Mouse (Mus musculus): ENCODE measurements at regions not wholly inside any gene's neighbourhood (a gene's known extent, or its start where the extent isn't known, plus 50 kb on each side); places are given as distances from the start of the nearest gene placed in this dataset.
"Not testable (repeated sequence)": the region's sequence is repeated elsewhere in the genome, so short reads cannot be mapped to it uniquely, and the experiment has no call there.

- not testable (repeated sequence) for H3K4me2 ChIP-seq (replicated peaks); DNase-seq (ENCODE audit: low spot score); H3K9ac ChIP-seq; H3K4me3 ChIP-seq (replicated peaks; ENCODE audit: low read length); H3K36me3 ChIP-seq (replicated peaks; ENCODE audit: control insufficient read depth, insufficient read depth); H3K27me3 ChIP-seq (ENCODE audit: control insufficient read depth, insufficient read depth, low read length); H3K9me3 ChIP-seq (ENCODE audit: control insufficient read depth, low read length); H3K27ac ChIP-seq; H3K4me1 ChIP-seq (replicated peaks; ENCODE audit: control insufficient read depth, insufficient read depth, low read length); ATAC-seq (ENCODE audit: low FRiP score)
- WGBS, result 60% methylated on average over 1 of the region's 1 CpGs
Measured at GRCm38 (mm10) chr14:53301110-53301509, 805.6 kb upstream of the Olfr1507 start.

- H3K4me2 ChIP-seq (replicated peaks); DNase-seq (ENCODE audit: low spot score); H3K9ac ChIP-seq; H3K4me1 ChIP-seq (replicated peaks; ENCODE audit: control insufficient read depth, insufficient read depth, low read length); H3K9me3 ChIP-seq (ENCODE audit: control insufficient read depth, low read length); H3K4me3 ChIP-seq (replicated peaks; ENCODE audit: low read length); H3K27me3 ChIP-seq (ENCODE audit: control insufficient read depth, insufficient read depth, low read length); ATAC-seq (ENCODE audit: low FRiP score); H3K36me3 ChIP-seq (replicated peaks; ENCODE audit: control insufficient read depth, insufficient read depth); H3K27ac ChIP-seq: not testable (repeated sequence)
- WGBS, result no CpG with 5 or more reads among the region's 5 CpGs
Measured at GRCm38 (mm10) chr14:53299735-53300134, 804.2 kb upstream of the Olfr1507 start.

GRCm38 (mm10) chr14:53283350-53284141 lies 788.0 kb upstream of the Olfr1507 start:
- H3K27ac ChIP-seq; H3K9me3 ChIP-seq (ENCODE audit: control insufficient read depth, low read length); H3K36me3 ChIP-seq (replicated peaks; ENCODE audit: control insufficient read depth, insufficient read depth); H3K4me2 ChIP-seq (replicated peaks); H3K9ac ChIP-seq; H3K4me1 ChIP-seq (replicated peaks; ENCODE audit: control insufficient read depth, insufficient read depth, low read length); DNase-seq (ENCODE audit: low spot score); H3K27me3 ChIP-seq (ENCODE audit: control insufficient read depth, insufficient read depth, low read length); H3K4me3 ChIP-seq (replicated peaks; ENCODE audit: low read length): not testable (repeated sequence)
- no CpG with 5 or more reads among the region's 12 CpGs for WGBS
- ATAC-seq (ENCODE audit: low FRiP score), result peak; percentile 86

GRCm38 (mm10) chr14:53273218-53273617 lies 777.7 kb upstream of the Olfr1507 start:
- not testable (repeated sequence) for H3K36me3 ChIP-seq (replicated peaks; ENCODE audit: control insufficient read depth, insufficient read depth); H3K4me2 ChIP-seq (replicated peaks); DNase-seq (ENCODE audit: low spot score); H3K4me1 ChIP-seq (replicated peaks; ENCODE audit: control insufficient read depth, insufficient read depth, low read length); H3K9me3 ChIP-seq (ENCODE audit: control insufficient read depth, low read length); H3K27ac ChIP-seq; ATAC-seq (ENCODE audit: low FRiP score); H3K9ac ChIP-seq; H3K27me3 ChIP-seq (ENCODE audit: control insufficient read depth, insufficient read depth, low read length); H3K4me3 ChIP-seq (replicated peaks; ENCODE audit: low read length)
- 76% methylated on average over 3 of the region's 4 CpGs for WGBS

GRCm38 (mm10) chr14:53267693-53268092 lies 772.1 kb upstream of the Olfr1507 start:
- H3K9ac ChIP-seq; H3K27me3 ChIP-seq (ENCODE audit: control insufficient read depth, insufficient read depth, low read length); H3K4me3 ChIP-seq (replicated peaks; ENCODE audit: low read length); H3K27ac ChIP-seq; H3K4me1 ChIP-seq (replicated peaks; ENCODE audit: control insufficient read depth, insufficient read depth, low read length); DNase-seq (ENCODE audit: low spot score); H3K9me3 ChIP-seq (ENCODE audit: control insufficient read depth, low read length); H3K36me3 ChIP-seq (replicated peaks; ENCODE audit: control insufficient read depth, insufficient read depth); ATAC-seq (ENCODE audit: low FRiP score); H3K4me2 ChIP-seq (replicated peaks): not testable (repeated sequence)
- 100% methylated on average over 2 of the region's 2 CpGs for WGBS

GRCm38 (mm10) chr14:53255962-53256361 lies 760.4 kb upstream of the Olfr1507 start:
- not testable (repeated sequence) for H3K4me3 ChIP-seq (replicated peaks; ENCODE audit: low read length); H3K4me1 ChIP-seq (replicated peaks; ENCODE audit: control insufficient read depth, insufficient read depth, low read length); H3K4me2 ChIP-seq (replicated peaks); DNase-seq (ENCODE audit: low spot score); H3K9me3 ChIP-seq (ENCODE audit: control insufficient read depth, low read length); H3K27me3 ChIP-seq (ENCODE audit: control insufficient read depth, insufficient read depth, low read length); H3K27ac ChIP-seq; ATAC-seq (ENCODE audit: low FRiP score); H3K9ac ChIP-seq; H3K36me3 ChIP-seq (replicated peaks; ENCODE audit: control insufficient read depth, insufficient read depth)
- no CpG with 5 or more reads among the region's 3 CpGs for WGBS

- not testable (repeated sequence) for H3K27me3 ChIP-seq (ENCODE audit: control insufficient read depth, insufficient read depth, low read length); H3K9me3 ChIP-seq (ENCODE audit: control insufficient read depth, low read length); H3K4me1 ChIP-seq (replicated peaks; ENCODE audit: control insufficient read depth, insufficient read depth, low read length); H3K9ac ChIP-seq; H3K4me2 ChIP-seq (replicated peaks); DNase-seq (ENCODE audit: low spot score); ATAC-seq (ENCODE audit: low FRiP score); H3K36me3 ChIP-seq (replicated peaks; ENCODE audit: control insufficient read depth, insufficient read depth); H3K27ac ChIP-seq; H3K4me3 ChIP-seq (replicated peaks; ENCODE audit: low read length)
Measured at GRCm38 (mm10) chr14:53253470-53253869, 757.9 kb upstream of the Olfr1507 start.

- WGBS, result no CpG with 5 or more reads among the region's 6 CpGs
- not testable (repeated sequence) for ATAC-seq (ENCODE audit: low FRiP score); H3K36me3 ChIP-seq (replicated peaks; ENCODE audit: control insufficient read depth, insufficient read depth); H3K9me3 ChIP-seq (ENCODE audit: control insufficient read depth, low read length); DNase-seq (ENCODE audit: low spot score); H3K9ac ChIP-seq; H3K27me3 ChIP-seq (ENCODE audit: control insufficient read depth, insufficient read depth, low read length); H3K27ac ChIP-seq; H3K4me3 ChIP-seq (replicated peaks; ENCODE audit: low read length); H3K4me1 ChIP-seq (replicated peaks; ENCODE audit: control insufficient read depth, insufficient read depth, low read length); H3K4me2 ChIP-seq (replicated peaks)
Measured at GRCm38 (mm10) chr14:53231142-53231541, 735.6 kb upstream of the Olfr1507 start.

GRCm38 (mm10) chr14:53224789-53225188 lies 729.2 kb upstream of the Olfr1507 start:
- not testable (repeated sequence) for H3K36me3 ChIP-seq (replicated peaks; ENCODE audit: control insufficient read depth, insufficient read depth); H3K9ac ChIP-seq; H3K4me1 ChIP-seq (replicated peaks; ENCODE audit: control insufficient read depth, insufficient read depth, low read length); H3K4me3 ChIP-seq (replicated peaks; ENCODE audit: low read length); H3K4me2 ChIP-seq (replicated peaks); DNase-seq (ENCODE audit: low spot score); ATAC-seq (ENCODE audit: low FRiP score); H3K9me3 ChIP-seq (ENCODE audit: control insufficient read depth, low read length); H3K27ac ChIP-seq; H3K27me3 ChIP-seq (ENCODE audit: control insufficient read depth, insufficient read depth, low read length)
- WGBS, result no CpG with 5 or more reads among the region's 1 CpGs

GRCm38 (mm10) chr14:53210554-53210953 lies 715.0 kb upstream of the Olfr1507 start:
- not testable (repeated sequence) for DNase-seq (ENCODE audit: low spot score); H3K4me3 ChIP-seq (replicated peaks; ENCODE audit: low read length); H3K4me1 ChIP-seq (replicated peaks; ENCODE audit: control insufficient read depth, insufficient read depth, low read length); H3K27me3 ChIP-seq (ENCODE audit: control insufficient read depth, insufficient read depth, low read length); ATAC-seq (ENCODE audit: low FRiP score); H3K9ac ChIP-seq; H3K4me2 ChIP-seq (replicated peaks); H3K36me3 ChIP-seq (replicated peaks; ENCODE audit: control insufficient read depth, insufficient read depth); H3K9me3 ChIP-seq (ENCODE audit: control insufficient read depth, low read length); H3K27ac ChIP-seq
- no CpG with 5 or more reads among the region's 3 CpGs for WGBS
